Mouse (Mus musculus) layer of hippocampus, adult 11-12 months (tissue): ENCODE results near the gene Reep6.

ENCODE experiments used
- DNase-seq: peaks from one replicate; pipeline ENCODE4 v3.0.0; 2022; ENCODE audit warnings: low spot score

The Reep6 gene

DNA sequence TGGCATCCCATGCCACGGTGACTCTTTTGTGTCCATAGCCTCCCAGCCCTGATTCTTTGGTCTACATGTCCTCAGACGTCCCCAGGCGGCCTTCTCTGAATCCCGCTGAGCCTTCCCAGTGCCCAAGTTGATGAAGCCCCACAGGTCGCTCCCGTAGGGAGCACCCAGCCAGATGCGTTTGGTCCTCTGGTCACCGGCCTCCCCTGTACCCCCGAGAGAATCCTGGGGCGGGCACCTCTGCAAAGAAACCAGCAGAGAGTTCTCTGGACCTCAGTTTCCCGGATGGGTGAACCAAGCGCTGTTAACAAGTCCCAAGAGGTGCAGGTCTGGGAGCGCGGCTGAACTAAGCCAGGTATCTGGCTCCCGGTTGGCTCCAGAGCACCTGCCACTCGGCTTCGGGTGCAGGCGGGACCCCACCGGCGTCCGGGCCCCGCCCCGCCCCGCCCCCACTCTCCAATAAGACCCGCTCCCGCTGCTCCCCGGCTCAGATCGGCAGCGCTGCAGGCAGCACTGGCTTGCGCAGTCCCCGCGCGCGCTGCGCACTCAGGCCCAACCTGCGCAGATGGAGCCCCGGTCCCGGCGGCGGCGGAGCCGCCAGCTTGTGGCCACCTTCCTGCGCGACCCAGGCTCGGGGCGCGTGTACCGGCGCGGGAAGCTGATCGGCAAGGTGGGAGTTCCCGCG, 26.4 kb downstream of the Reep6 start, which contains the start of gene Plk5:
TSS of gene Plk5 (plus strand) at position 459 of the 682 bp plus-strand sequence.
- no peak for DNase-seq

DNA sequence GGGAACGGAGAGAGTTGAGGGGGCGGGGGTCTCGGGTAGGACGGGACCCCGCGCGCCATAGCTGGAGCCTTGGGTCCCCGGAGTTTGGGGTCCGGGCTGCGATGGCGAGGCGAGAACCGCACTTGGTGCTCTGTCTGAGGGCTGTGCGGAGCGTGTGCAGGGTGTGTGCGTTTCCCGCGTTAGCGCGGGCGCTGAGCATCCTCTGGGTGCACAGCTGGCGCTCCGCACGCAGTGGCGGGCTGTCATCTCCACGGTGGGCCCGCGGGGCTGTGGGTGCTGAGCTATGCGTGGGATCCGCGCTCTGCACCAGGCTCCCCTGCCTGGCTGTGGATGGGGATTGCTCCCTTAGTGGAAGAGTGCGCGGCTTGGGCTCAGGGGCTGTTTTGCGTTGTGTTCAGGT, 27.0 kb downstream of the Reep6 start:
- DNase-seq, result no peak

DNA sequence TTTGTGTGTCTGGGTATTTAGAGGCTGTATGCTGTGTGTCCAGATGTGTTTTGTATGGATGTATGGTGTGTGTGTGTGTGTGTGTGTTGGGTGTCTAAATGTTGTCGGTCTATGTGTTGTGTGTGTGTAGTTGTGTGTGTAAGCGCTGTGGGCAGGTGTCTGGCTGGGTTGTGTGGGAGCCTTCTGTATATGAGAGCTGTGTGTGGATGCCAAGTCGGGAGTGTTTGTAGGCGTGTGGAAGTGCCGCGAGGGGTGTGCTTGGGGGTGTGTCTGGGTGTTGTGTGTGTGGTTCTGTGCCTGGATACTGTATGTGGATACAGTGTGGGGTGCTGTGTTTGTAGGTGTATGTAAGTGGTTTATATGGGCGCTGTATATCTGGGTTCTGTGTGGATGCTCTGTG, 27.6 kb downstream of the Reep6 start:
- DNase-seq, result no peak

DNA sequence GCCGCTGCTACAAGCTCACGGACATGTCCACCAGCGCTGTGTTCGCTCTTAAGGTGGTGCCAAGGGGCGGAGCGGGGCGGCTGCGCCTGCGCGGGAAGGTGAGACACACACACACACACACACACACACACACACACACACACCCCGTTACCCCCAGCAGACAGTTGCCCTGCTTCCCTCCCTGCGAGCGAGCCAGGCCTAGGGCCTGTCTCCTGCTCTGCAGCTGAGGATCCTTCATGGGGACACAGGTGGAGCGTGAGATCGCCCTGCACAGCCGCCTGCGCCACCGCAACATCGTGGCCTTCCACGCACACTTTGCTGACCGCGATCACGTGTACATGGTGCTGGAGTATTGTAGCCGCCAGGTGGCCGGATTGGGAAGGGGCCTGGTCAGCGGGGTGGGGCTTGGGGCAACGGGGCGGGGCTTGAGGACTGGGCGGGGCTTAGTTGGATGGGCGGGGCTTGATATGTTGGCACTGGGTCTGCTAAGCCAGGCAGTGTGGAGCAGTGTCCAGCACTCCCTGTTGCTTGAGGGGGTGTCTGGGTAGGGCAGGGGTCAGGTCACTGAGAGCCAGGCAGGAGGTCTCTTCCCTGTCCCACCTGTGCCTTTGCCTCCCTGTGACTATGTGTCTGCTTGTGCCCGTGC, 28.4 kb downstream of the Reep6 start:
- no peak for DNase-seq

DNA sequence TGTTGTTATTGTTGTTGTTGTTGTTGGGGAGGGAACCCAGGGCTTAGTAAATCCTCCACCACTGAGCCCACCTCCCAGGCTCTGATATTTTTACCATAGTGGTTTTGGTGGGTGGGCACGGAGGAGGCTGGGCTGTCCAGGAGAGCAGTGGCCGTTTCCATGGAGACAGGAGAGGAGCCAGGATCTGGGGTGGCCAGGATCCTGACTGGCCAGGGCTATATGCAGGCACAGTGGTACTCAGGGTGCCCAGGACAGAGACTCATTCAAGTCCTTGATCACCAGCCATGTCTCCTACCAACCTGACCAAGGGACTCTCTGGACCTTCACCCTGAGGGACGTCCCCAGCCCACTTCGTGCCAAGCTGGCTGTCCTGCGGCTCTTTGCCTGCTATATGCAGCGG, 34.0 kb downstream of the Reep6 start:
- DNase-seq, result no peak

DNA sequence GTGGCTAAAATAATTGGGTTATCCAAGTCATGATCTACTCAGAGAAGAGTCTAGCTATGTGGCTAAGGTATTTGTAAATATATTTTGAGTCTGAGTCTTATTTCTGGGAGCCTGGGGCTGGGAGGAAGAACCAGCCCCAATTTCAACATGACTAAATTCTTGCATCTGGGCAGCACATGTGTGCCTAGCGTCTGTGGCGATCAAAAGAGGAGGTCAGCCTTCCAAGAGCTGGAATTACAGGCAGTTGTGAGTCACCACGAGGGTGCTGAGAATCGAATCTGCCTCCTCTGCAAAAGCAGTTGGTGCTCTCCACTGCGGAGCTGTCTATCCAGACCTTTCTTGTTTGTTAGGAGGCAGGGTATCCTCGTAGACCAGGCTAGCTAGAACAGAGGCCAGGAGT, 36.0 kb downstream of the Reep6 start:
- no peak for DNase-seq

DNA sequence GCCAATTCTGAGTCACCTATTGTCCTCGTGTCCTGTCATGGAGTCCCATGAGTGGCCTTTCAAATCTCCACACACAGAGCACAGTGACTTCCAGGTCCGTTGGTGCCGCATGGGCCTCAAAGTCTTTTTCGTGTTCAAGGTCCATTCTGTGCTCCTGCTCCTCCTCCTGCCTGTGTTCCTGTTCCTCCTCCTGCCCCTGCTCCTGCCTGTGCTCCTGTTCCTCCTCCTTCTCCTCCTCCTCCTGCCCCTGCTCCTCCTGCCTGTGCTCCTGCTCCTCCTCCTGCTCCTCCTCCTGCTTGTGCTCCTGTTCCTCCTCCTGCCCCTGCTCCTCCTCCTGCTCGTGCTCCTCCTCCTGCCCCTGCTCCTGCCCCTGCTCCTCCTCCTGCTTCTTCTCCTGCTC, 38.2 kb downstream of the Reep6 start:
- no peak for DNase-seq

DNA sequence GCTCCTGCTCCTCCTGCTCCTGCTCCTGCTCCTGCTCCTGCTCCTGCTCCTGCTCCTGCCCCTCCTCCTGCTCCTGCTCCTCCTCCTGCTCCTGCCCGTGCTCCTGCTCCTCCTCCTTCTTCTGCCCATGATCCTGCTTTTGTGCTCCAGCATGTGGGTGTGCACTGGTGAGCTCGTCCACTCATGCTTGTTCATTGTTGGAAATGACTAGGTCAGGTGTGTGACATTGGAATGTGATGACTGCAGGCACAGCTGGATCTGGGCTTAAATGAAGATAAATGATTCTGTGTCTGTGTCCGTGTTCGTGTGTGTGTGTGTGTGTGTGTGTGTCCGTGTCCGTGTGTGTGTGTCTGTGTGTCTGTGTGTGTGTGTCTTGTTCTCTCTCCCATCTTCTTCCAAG, 38.6 kb downstream of the Reep6 start:
- DNase-seq, result no peak

DNA sequence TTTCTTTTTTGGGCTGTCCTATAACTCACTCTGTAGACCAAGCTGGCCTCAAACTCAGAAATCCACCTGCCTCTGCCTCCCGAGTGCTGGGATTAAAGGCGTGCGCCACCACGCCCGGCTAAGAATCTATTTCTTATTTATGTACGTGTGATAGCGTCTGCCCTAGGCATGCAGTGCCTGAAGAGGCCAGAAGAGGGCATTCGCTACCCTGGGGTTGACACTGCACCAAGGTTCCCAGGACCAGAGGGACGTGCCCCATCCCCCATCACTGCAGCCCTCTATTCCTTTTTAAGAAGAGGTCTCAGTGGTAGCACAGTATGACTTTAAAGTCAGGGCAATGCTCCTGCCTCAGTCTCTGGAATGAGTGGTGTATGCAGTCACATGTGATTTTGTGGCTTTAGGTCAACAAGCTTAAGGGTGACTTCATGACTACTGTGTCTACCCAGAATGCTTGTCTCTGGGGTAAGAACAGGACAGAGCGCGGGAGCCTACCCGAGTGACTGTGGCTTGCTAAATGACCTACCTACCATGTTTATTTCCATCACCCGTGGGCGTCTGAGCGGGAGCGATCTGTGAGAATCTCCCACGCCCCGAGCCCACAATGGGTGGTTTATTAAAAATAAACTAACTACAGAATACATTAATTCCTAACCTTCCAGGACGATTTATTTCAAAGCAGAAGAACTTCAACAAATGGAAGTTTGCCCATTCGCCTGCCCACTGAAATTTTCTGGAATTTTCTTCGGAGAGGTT, 40.4 kb downstream of the Reep6 start:
- DNase-seq, result no peak

DNA sequence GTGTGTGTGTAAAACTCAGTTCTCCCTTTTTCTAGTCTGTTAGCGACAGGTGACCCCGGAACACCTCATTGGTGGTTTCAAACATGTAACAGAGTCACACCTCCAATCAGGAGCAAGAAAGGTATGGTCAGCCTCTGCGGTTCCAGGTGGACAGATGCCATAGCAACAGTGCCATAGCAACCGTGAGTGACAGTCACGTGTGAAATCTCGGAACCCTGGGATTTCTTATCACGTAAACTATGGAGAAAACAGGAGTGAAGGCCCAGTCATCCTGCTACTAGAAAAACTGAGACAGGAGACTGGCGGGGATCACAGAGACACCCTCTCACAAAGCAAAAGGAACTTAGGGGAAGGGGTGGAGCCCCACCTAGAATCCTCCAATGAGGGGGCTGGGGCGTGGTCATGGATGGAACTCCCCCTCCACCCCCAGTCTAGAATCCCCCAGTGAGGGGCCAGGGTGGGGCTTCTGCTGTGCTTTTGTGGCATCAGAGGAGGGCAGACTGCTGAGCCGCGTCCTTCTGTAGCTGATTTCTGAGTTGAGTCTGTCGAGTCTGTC, 41.7 kb downstream of the Reep6 start:
- no peak for DNase-seq

DNA sequence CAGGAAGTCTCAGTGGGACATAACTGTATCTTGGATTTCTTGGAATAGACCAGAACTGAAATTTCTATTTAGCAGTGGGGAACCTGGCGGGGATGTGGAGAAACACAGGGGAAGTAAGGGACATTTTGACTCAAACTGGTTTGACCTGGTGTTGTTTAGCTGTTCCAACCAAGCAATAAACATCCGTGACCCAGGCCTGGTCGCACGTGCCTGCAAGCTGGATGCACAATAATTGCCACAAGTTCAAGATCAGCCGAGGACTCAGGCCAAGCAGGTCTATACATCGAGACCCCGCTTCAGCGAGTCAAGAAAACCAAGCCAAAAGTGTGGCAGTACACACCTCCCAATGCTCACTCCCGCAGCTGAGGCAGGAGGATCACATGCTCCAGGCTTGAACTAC, 42.2 kb downstream of the Reep6 start:
- no peak for DNase-seq

DNA sequence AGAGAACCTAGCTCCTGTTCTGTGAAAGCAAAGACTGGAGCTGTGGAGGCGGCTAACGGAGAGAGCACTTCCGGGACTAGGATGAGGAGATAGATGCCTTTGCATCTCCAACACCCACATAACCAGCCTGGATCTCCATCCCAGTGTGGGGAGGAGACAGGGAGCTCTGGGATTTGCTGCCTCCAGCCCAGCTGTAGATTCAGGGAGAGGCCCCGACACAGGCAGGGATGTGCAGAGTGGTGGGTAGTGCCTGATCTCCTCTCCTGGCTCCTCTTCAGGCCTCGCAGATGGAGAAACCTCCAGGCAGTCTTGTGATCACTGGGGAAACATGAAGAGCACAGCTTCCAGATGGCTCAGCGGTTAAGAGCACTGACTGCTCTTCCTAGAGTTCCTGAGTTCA, 43.0 kb downstream of the Reep6 start:
- no peak for DNase-seq

DNA sequence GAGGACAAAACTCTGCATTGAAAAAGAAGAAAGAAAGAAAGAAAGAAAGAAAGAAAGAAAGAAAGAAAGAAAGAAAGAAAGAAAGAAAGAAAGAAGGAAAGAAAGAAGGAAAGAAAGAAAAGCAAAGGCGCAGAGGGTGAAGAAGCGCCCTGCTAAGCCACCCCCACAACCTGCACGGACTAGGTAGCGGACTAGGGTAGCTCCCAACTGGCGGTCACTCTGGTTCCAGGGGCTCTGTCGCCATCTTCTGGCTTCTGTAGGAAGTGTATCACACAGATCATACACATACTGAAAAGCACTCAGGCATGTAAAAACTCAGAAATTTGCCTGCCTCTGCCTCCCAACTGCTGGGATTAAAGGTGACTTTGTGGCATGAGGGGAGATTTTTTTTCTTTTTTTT, 44.3 kb downstream of the Reep6 start:
- DNase-seq, result peak; percentile 86

DNA sequence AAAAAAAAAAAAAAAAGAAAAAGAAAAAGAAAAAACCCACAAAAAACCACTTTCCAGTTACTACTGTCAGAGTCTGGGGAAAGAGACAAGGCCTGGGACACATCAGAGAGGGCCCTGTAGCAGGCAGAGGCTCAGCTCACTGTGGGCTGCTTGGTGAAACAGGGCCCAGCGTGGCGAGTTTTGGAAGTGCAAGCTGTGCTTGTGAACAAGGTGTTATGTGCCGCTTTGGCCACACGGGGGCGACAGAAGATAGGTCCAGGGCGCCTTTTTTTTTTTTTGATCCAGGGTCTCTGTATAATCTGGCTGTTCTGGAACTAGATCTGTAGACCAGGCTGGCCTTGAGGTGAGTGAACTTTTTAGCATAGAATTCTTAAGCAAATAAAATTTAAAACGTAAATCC, 46.4 kb downstream of the Reep6 start:
- DNase-seq, result peak; percentile 93

DNA sequence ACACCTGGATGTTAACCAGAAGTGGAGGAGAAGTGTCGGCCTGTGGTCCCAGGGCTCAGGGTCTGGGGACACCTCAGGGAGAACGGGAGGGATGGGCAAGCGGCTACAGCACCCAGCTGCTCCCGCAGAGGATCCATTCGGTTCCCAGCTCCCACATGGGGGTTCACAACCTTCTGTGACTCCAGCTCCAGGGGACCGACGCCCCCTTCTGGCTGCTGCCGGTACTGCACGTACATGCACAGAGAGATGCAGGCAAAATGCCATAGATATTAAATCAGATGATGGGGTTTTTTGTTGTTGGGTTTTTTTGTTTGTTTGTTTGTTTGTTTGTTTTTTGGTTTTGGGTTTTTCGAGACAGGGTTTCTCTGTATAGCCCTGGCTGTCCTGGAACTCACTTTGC, 48.0 kb downstream of the Reep6 start:
- DNase-seq, result no peak

DNA sequence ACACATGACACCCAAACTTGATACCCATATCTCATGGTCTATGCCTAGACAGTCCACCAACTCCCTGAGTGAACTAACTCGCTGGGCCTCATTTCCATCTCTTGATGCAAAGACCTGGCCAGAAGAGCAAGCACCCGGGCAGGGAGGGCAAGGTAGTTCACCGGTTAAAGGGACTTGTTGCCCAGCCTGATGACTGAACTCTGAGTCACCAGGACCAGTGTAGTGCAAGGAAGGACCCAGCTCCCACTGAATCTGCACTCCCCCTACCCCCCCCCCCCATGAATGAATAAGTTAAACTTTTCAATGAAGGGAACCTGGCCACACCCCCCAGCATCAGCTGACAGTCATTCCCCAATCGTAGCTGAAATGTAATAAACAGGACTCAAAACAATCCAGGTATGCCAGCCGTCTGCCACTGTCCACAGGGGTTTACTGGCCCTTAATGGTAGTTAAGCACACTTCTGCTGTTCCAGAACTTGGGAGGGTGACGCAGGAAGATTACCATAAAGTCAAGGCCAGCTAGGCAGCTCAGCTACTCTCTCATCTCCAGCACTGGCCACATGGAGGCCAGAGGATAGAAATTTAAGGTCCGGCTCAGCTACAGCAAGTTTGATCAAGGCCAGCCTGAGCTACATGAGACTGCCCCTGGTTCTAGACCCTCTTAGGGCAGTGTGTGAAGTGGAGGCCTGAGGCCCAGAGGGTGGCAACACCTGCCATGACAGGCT, 53.0 kb downstream of the Reep6 start:
- no peak for DNase-seq

DNA sequence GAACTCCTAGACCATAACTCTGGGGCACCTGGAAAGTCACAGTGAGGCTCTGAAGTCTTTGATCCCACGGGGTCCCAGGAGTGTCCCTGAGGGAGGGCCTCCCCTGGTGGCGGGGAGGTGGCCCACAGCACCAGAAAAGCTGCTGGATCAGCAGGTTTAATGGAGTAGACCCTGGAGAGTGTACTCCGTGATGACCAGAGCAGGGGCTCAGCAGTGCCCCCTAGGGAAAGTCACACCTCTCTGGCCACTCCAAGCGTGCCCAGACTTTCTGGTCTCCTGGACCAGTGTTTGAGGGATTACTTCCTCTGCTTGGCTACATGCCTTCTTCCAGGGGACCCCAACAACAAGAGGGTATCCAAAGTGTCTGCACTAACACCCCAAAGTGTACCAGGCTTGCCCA, 53.7 kb downstream of the Reep6 start:
- DNase-seq, result no peak

DNA sequence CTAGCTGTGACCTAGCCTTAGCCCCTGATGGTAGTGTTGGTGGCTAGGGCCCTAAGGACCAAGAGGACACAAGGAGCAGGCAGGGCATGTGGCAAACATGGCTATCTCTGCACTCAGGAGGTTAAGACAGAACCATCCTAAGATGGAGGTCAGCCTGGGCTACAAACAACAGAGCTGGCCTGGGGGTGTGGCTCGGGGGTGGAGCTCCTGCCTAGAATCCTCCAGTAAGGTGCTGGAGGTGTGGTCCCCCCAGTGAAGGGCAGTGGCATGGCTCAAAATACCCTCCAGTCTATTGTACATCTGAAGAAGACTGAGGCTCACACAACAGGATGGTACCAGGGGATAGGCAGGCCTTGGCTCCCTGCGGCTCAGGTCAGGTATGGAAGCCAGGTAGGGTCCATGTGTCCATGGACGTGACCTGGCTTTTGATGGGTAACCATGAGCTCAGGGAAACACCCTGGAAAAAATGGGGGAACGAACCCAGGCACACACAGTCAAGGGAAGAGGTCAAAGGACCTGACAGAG, 54.4 kb downstream of the Reep6 start:
- DNase-seq, result no peak

DNA sequence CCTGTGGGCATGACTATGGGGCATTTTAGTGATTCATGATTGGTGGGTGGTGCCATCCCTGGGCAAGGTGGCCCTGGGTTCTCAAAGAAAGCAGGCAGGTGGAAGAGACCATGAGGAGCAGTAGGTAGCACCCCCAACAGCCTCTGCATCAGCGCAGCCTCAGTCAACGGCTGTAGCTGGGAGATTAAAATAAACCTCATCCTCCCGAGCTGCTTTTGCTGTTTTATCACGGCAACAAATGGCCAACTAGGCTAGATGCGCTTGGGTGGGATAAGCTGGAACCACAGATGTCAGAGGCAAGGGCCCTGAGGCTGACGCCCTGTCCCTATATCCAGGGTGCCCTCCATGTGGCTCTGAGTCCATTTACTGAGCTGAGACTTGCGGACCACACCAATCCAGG, 55.0 kb downstream of the Reep6 start:
- no peak for DNase-seq

DNA sequence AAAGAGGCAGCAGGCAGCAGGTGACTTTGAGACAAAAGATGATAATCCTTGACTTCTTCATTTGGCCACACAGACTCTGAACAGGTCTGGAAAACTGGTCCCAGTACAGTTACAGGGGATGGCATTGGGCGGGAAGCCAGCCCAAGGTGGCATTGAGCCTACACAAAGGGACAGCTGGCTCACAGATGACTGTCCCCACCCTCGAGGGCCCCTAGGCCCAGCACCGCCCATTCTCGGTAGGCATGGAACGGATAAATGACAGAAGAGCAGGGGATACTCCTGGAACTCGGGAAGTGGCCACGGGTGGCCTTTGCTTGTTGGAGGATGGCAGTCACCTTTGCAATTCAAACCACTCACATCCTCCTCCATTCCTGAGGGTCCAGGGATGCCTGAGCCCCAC, 55.6 kb downstream of the Reep6 start:
- DNase-seq, result no peak
